Mouse (Mus musculus): Measurements from ENCODE around the gene Eif2d. TPM values are rescaled to one million over a fixed set of nuclear protein-coding genes. Genes with fewer than 3 reads are reported as not detected.

Gene Eif2d
- total RNA-seq (2021) = 10 to 100 TPM; 38.8 to 39.2 TPM
- long read RNA-seq, experiment 1, transcript Eif2d-202 (15 exons, 2,009 nt) = major isoform, 17 of 32 reads
- long read RNA-seq, experiment 1, transcript Eif2d-203 (15 exons, 2,153 nt) = minor isoform, 5 of 32 reads
- long read RNA-seq, experiment 1, partial matches to known transcripts = 4 of 32 reads
- long read RNA-seq, experiment 1, other reads (novel, unspliced or antisense) = 5 of 32 reads
- long read RNA-seq, experiment 2, transcript Eif2d-202 (15 exons, 2,009 nt) = major isoform, 19 of 39 reads
- long read RNA-seq, experiment 2, partial matches to known transcripts = 3 of 39 reads
- long read RNA-seq, experiment 2, other reads (novel, unspliced or antisense) = 12 of 39 reads

GRCm38 (mm10) chr1:131153018-131153629, at the start of gene Eif2d:
Gene Eif2d, plus strand, starts transcription at chr1:131153181.
- DNase-seq (ENCODE audit: low spot score in 2 of 2) = peak; percentile 83 to 88

- DNase-seq (ENCODE audit: low spot score in 2 of 2) = no peak
Measured at GRCm38 (mm10) chr1:131103776-131104424, 49.1 kb upstream of the Eif2d start.

- DNase-seq (ENCODE audit: low spot score in 2 of 2) = no peak
Measured at GRCm38 (mm10) chr1:131107575-131108308, 45.2 kb upstream of the Eif2d start.

GRCm38 (mm10) chr1:131110525-131111106, 42.4 kb upstream of the Eif2d start:
- no peak for DNase-seq (ENCODE audit: low spot score in 2 of 2)

GRCm38 (mm10) chr1:131112576-131112975, 40.4 kb upstream of the Eif2d start:
- DNase-seq (ENCODE audit: low spot score in 2 of 2) = no peak

- DNase-seq (ENCODE audit: low spot score in 2 of 2) = peak; percentile 65 to 84
Measured at GRCm38 (mm10) chr1:131115932-131116331, 37.0 kb upstream of the Eif2d start.

GRCm38 (mm10) chr1:131116430-131117011, 36.5 kb upstream of the Eif2d start:
- DNase-seq (ENCODE audit: low spot score in 2 of 2) = peak; percentile 65 to 84

GRCm38 (mm10) chr1:131118530-131118929, 34.5 kb upstream of the Eif2d start:
- DNase-seq (ENCODE audit: low spot score in 2 of 2) = no peak

- no peak for DNase-seq (ENCODE audit: low spot score in 2 of 2)
Measured at GRCm38 (mm10) chr1:131119026-131119425, 34.0 kb upstream of the Eif2d start.

- DNase-seq (ENCODE audit: low spot score in 2 of 2) = no peak
Measured at GRCm38 (mm10) chr1:131121987-131122386, 31.0 kb upstream of the Eif2d start.

- DNase-seq (ENCODE audit: low spot score in 2 of 2) = no peak
Measured at GRCm38 (mm10) chr1:131123522-131124265, 29.3 kb upstream of the Eif2d start.

GRCm38 (mm10) chr1:131125987-131126744, 26.8 kb upstream of the Eif2d start:
- no peak for DNase-seq (ENCODE audit: low spot score in 2 of 2)

- DNase-seq (ENCODE audit: low spot score in 2 of 2) = no peak
Measured at GRCm38 (mm10) chr1:131134231-131134630, 18.8 kb upstream of the Eif2d start.

- no peak for DNase-seq (ENCODE audit: low spot score in 2 of 2)
Measured at GRCm38 (mm10) chr1:131134942-131135522, 17.9 kb upstream of the Eif2d start.

GRCm38 (mm10) chr1:131135960-131136629, 16.9 kb upstream of the Eif2d start:
- no peak for DNase-seq (ENCODE audit: low spot score in 2 of 2)

- no peak for DNase-seq (ENCODE audit: low spot score in 2 of 2)
Measured at GRCm38 (mm10) chr1:131137111-131137510, 15.9 kb upstream of the Eif2d start.

- DNase-seq (ENCODE audit: low spot score in 2 of 2) = no peak
Measured at GRCm38 (mm10) chr1:131137717-131138118, 15.3 kb upstream of the Eif2d start.
